Mouse (Mus musculus) stomach, postnatal 0 days (tissue): ENCODE data around the gene Slc35g1. TPM values are rescaled to one million over a fixed set of nuclear protein-coding genes. Genes with fewer than 3 reads are reported as not detected.

Experiments
- ATAC-seq: fragments of 200-750 bp; cut with Nextera tagmentation; 2 replicates; pipeline ENCODE4 v1.8.0; 2017; ENCODE audit not compliant: low FRiP score, low TSS enrichment
- DNase-seq: peaks from one replicate; pipeline ENCODE4 v3.0.0-alpha.2; 2016; ENCODE audit warnings: low spot score
- H3K27ac ChIP-seq: fragments of 300-500 bp; sonication (generic); replicated peaks from 2 replicates; pipeline ENCODE4 v1.5.1; 2014; ENCODE audit warnings: mild to moderate bottlenecking, control low read depth
- H3K27me3 ChIP-seq: fragments of 300-500 bp; sonication (generic); 2 replicates; pipeline ENCODE4 v1.6.1; 2014; ENCODE audit warnings: low read length; ENCODE audit not compliant: control insufficient read depth, insufficient read depth
- H3K36me3 ChIP-seq: fragments of 300-500 bp; sonication (generic); 2 replicates; pipeline ENCODE4 v1.6.1; 2014; ENCODE audit warnings: low read length, mixed read lengths; ENCODE audit not compliant: control insufficient read depth, insufficient read depth
- H3K4me1 ChIP-seq: fragments of 300-500 bp; sonication (generic); replicated peaks from 2 replicates; pipeline ENCODE4 v1.6.1; 2014; ENCODE audit warnings: antibody characterized with exemption; ENCODE audit not compliant: control insufficient read depth, insufficient read depth
- H3K4me2 ChIP-seq: fragments of 300-500 bp; sonication (generic); replicated peaks from 2 replicates; pipeline ENCODE4 v1.6.1; 2014; ENCODE audit warnings: low read depth, mild to moderate bottlenecking, control low read depth, moderate library complexity
- H3K4me3 ChIP-seq: fragments of 300-500 bp; sonication (generic); 2 replicates; pipeline ENCODE4 v1.5.1; 2014; ENCODE audit warnings: low read depth, low read length, control low read depth
- H3K9ac ChIP-seq: fragments of 300-500 bp; sonication (generic); 2 replicates; pipeline ENCODE4 v1.6.1; 2014; ENCODE audit warnings: mild to moderate bottlenecking, low read length, control low read depth, mixed read lengths
- H3K9me3 ChIP-seq: fragments of 300-500 bp; sonication (generic); 2 replicates; pipeline ENCODE4 v1.6.1; 2016; ENCODE audit warnings: low read length; ENCODE audit not compliant: control insufficient read depth
- CTCF ChIP-seq: IDR thresholded peaks from 2 replicates; pipeline ENCODE4 v1.5.1; 2016; ENCODE audit warnings: antibody characterized with exemption, low read depth, mild to moderate bottlenecking, moderate library complexity
- EP300 ChIP-seq: optimal IDR thresholded peaks from 2 replicates; pipeline ENCODE3; 2016; ENCODE audit warnings: antibody characterized with exemption
- WGBS: fragments of 180-500 bp; shearing (Covaris S2); extraction: QIAGEN DNeasy Blood & Tissue Kit; methylation state at CpG from one replicate; pipeline ENCODE4 v1.1.7; 2014; 5-methylcytosine and 5-hydroxymethylcytosine counted together
- polyA plus RNA-seq: library from polyadenylated mRNA; unstranded; fragments of >200 nt; fragmentation: Nextera tagmentation; extraction: Ambion mirVana; gene quantifications from 2 replicates; pipeline ENCODE4 v1.2.1, GENCODE M21; 2015

Slc35g1 gene
- polyA plus RNA-seq, 1 experiment from 2014 or later, result 20.9 TPM

GRCm38 (mm10) chr19:38398966-38399365, 3.2 kb downstream of the Slc35g1 start:
- no peaks in the 10 kb centered on the region for H3K9me3 ChIP-seq
- H3K27ac ChIP-seq, result no peak overlapping the region
- H3K36me3 ChIP-seq, result no peaks in the 10 kb centered on the region
- H3K4me3 ChIP-seq, result no peak overlapping the region
- DNase-seq (peak; percentile 24), ATAC-seq (peak; percentile 49)
- peak overlapping the region; percentile 2; the same call in 1 of the 2 replicates for H3K4me2 ChIP-seq
- no peaks in the 10 kb centered on the region for H3K27me3 ChIP-seq
- TF ChIP-seq CTCF, result no peak
- no peak for TF ChIP-seq EP300
- no peak overlapping the region for H3K9ac ChIP-seq
- WGBS, result 68% methylated on average over 8 of the region's 8 CpGs
- no peaks in the 10 kb centered on the region for H3K4me1 ChIP-seq

GRCm38 (mm10) chr19:38400851-38401250, 5.1 kb downstream of the Slc35g1 start:
- Histone ChIP-seq H3K9me3 (no peaks in the 10 kb centered on the region), H3K4me1 (no peaks in the 10 kb centered on the region), H3K36me3 (no peaks in the 10 kb centered on the region), H3K4me2 (no peak overlapping the region), H3K9ac (no peak overlapping the region), H3K4me3 (no peak overlapping the region), H3K27me3 (no peaks in the 10 kb centered on the region), H3K27ac (no peak overlapping the region)
- TF ChIP-seq EP300 (no peak), CTCF (no peak)
- 82% methylated on average over 2 of the region's 2 CpGs for WGBS
- no peak for DNase-seq
- ATAC-seq, result no peak

- no peak overlapping the region for H3K9ac ChIP-seq
- no peaks in the 10 kb centered on the region for H3K9me3 ChIP-seq
- no peak overlapping the region for H3K27ac ChIP-seq
- H3K4me2 ChIP-seq, result no peak overlapping the region
- H3K4me1 ChIP-seq, result no peaks in the 10 kb centered on the region
- no peak overlapping the region for H3K4me3 ChIP-seq
- WGBS, result 86% methylated on average over 2 of the region's 2 CpGs
- ATAC-seq (no peak), DNase-seq (no peak)
- H3K36me3 ChIP-seq, result no peaks in the 10 kb centered on the region
- TF ChIP-seq CTCF, result no peak
- TF ChIP-seq EP300, result no peak
- no peaks in the 10 kb centered on the region for H3K27me3 ChIP-seq
These were observed 5.6 kb downstream of the Slc35g1 start for GRCm38 (mm10) chr19:38401416-38401815.

GRCm38 (mm10) chr19:38410357-38411056, 14.7 kb downstream of the Slc35g1 start:
- ATAC-seq (no peak), DNase-seq (no peak)
- 83% methylated on average over 10 of the region's 10 CpGs for WGBS
- Histone ChIP-seq H3K4me1 (no peaks in the 10 kb centered on the region), H3K4me2 (no peak overlapping the region), H3K9ac (no peak overlapping the region), H3K4me3 (no peak overlapping the region), H3K9me3 (no peaks in the 10 kb centered on the region), H3K27me3 (no peaks in the 10 kb centered on the region), H3K27ac (no peak overlapping the region), H3K36me3 (no peaks in the 10 kb centered on the region)
- TF ChIP-seq EP300, result no peak
- TF ChIP-seq CTCF, result no peak

GRCm38 (mm10) chr19:38413861-38414260, 18.1 kb downstream of the Slc35g1 start:
- H3K4me2 ChIP-seq, result no peak overlapping the region
- TF ChIP-seq EP300, result no peak
- TF ChIP-seq CTCF, result no peak
- ATAC-seq (no peak), DNase-seq (no peak)
- no peak overlapping the region for H3K27ac ChIP-seq
- H3K4me1 ChIP-seq, result peaks cover 1% of the 10 kb centered on the region; the same call in 1 of the 2 replicates
- no peaks in the 10 kb centered on the region for H3K27me3 ChIP-seq
- H3K4me3 ChIP-seq, result no peak overlapping the region
- no peak overlapping the region for H3K9ac ChIP-seq
- no peaks in the 10 kb centered on the region for H3K9me3 ChIP-seq
- 72% methylated on average over 6 of the region's 6 CpGs for WGBS
- H3K36me3 ChIP-seq, result no peaks in the 10 kb centered on the region

GRCm38 (mm10) chr19:38418819-38419423, 23.1 kb downstream of the Slc35g1 start:
- no peak for DNase-seq

More at GRCm38 (mm10) chr19:38418819-38419423, 23.1 kb downstream of the Slc35g1 start:
- no peak for TF ChIP-seq EP300
- no peak for TF ChIP-seq CTCF
- Histone ChIP-seq H3K9me3 (no peaks in the 10 kb centered on the region), H3K4me3 (no peak overlapping the region), H3K27ac (no peak overlapping the region), H3K9ac (no peak overlapping the region), H3K4me2 (no peak overlapping the region), H3K4me1 (peaks cover 5% of the 10 kb centered on the region; the same call in 1 of the 2 replicates), H3K27me3 (no peaks in the 10 kb centered on the region), H3K36me3 (no peaks in the 10 kb centered on the region)
- ATAC-seq, result peak; percentile 41
- WGBS, result 27% methylated on average over 4 of the region's 4 CpGs
